Mouse (Mus musculus): ENCODE measurements around the gene Zfp784. TPM values are rescaled to one million over a fixed set of nuclear protein-coding genes. Genes with fewer than 3 reads are reported as not detected.

The Zfp784 gene
- polyA plus RNA-seq, 1 experiment from 2014 or later: 4.9 TPM

DNA sequence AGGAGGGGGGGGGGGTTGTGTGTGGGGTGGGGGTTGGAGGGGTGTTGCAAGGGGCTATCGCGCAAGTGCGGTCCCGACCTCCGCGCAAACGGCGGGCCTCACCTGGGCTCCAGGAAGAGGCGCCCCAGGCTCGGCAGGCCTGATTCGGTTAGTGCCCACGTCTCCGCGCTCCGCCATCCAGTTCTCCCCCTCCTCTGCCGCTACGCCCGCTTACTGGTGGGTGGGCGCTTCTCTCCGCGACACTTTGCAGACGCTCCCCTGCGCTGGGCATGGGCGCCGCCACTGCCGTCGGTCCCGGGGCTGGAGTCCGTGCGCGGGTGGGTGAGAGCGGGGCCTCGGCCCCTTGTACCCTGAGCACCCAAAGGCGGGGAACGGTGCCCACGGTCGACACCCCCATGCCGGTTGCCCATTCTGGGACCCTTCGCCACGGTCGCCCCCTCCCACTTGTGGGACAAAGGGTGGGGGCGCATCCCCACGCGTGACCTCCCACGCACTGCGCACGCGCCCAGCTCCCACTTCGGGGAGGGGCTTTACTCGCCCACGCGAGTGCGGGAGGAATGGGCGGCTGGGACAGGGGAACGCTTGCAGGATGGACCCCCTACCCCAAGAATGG lies 18.5 kb upstream of the Zfp784 start:
- under 1% methylated on average over 55 of the region's 55 CpGs for WGBS
- Histone ChIP-seq H3K36me3 (no peaks in the 10 kb centered on the region), H3K27me3 (peaks cover 70% of the 10 kb centered on the region), H3K4me2 (peak overlapping the region; percentile 74), H3K4me3 (peak overlapping the region; percentile 45), H3K9ac (peak overlapping the region; percentile 50), H3K4me1 (peaks cover 40% of the 10 kb centered on the region), H3K27ac (no peak overlapping the region), H3K9me3 (no peaks in the 10 kb centered on the region)
- no peak for ATAC-seq (ENCODE audit: borderline replicate concordance, extremely low read depth, low FRiP score, low TSS enrichment)

DNA sequence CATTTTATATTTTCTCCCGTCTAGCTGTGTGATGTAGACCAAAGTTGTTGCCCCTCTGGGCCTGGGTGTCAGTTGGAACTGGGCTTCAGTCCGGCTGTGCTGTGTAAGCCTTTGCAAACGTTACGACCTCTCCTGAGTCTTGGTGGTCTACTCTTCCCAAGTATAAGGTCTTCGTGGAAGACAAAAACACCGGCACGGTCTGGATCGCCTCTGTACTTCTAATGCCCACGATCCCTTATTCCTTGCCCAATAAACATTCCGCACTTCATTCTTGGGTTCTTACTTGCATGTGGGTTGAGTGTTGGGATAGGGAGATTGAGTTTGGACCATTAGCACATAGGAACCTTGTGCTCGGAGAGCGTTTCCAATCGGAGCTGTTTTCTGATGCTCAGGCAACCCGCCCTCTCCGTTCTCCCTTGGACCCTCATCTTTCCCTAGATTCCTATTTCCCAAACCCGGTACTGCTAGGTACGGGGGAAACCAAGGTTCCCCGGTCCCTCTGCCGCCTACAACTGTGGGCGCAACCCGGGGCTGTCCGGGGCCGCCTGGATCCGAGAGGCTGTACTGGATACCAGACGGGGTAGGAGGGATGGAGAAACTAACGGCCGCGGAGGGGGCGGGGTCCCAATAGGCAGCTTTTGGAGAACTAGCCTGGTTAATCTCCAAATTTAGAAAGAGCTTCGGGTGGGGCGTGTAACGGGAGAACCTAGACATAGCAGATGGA lies 15.4 kb upstream of the Zfp784 start:
- Histone ChIP-seq H3K36me3 (no peaks in the 10 kb centered on the region), H3K27ac (no peak overlapping the region), H3K9ac (0 out of 2 replicates have a peak overlapping the region, but pooled peaks have one; percentile 31), H3K4me3 (peak overlapping the region; percentile 85), H3K9me3 (no peaks in the 10 kb centered on the region), H3K4me2 (peak overlapping the region; percentile 94), H3K4me1 (peaks cover 39% of the 10 kb centered on the region), H3K27me3 (peaks cover 69% of the 10 kb centered on the region)
- ATAC-seq (ENCODE audit: borderline replicate concordance, extremely low read depth, low FRiP score, low TSS enrichment): no peak
- 10% methylated on average over 32 of the region's 32 CpGs for WGBS

DNA sequence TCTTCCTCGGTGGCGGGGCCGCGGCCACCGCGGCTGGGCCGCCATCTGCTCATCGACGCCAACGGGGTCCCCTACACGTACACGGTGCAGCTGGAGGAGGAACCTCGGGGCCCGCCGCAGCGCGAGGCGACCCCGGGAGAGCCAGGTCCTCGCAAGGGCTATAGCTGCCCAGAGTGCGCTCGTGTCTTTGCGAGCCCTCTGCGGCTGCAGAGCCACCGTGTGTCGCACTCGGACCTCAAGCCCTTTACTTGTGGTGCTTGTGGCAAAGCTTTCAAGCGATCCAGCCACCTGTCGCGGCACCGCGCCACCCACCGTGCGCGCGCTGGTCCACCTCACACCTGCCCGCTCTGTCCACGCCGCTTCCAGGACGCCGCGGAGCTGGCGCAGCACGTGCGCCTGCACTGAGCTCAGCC lies 14.7 kb upstream of the Zfp784 start:
- ATAC-seq (ENCODE audit: borderline replicate concordance, extremely low read depth, low FRiP score, low TSS enrichment): no peak
- Histone ChIP-seq H3K27me3 (peaks cover 63% of the 10 kb centered on the region), H3K4me2 (peak overlapping the region; percentile 94), H3K27ac (no peak overlapping the region), H3K9me3 (no peaks in the 10 kb centered on the region), H3K36me3 (no peaks in the 10 kb centered on the region), H3K9ac (peak overlapping the region; percentile 36; the same call in 1 of the 2 replicates), H3K4me1 (peaks cover 39% of the 10 kb centered on the region), H3K4me3 (peak overlapping the region; percentile 85)
- 4% methylated on average over 45 of the region's 45 CpGs for WGBS

DNA sequence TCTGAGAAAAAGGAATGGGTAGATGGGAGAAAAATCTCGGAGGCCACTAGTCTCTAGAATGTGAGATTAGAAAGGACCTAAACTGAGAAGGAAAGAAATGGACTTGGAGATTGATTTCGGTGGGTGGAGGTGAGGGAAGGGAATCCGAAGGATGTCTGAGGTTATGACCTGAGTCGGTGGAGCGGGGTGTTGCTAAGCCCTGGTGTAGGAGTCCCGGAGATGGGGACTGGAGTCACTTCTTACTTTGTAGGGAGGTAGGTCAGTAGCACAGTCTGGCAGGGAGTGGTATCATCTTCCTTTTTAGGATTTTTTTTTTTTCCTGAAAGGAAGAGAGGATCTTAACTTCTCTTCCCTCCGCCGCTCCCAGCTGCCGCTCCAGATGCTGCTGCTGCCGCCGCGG lies 14.2 kb upstream of the Zfp784 start:
- H3K27ac ChIP-seq: no peak overlapping the region
- H3K27me3 ChIP-seq: peaks cover 58% of the 10 kb centered on the region
- peak overlapping the region; percentile 80; the same call in 1 of the 2 replicates for H3K9ac ChIP-seq
- no peaks in the 10 kb centered on the region for H3K36me3 ChIP-seq
- 3% methylated on average over 12 of the region's 12 CpGs for WGBS
- H3K4me3 ChIP-seq: peak overlapping the region; percentile 85
- no peak for ATAC-seq (ENCODE audit: borderline replicate concordance, extremely low read depth, low FRiP score, low TSS enrichment)
- no peaks in the 10 kb centered on the region for H3K9me3 ChIP-seq
- H3K4me1 ChIP-seq: peaks cover 39% of the 10 kb centered on the region
- peak overlapping the region; percentile 94 for H3K4me2 ChIP-seq

DNA sequence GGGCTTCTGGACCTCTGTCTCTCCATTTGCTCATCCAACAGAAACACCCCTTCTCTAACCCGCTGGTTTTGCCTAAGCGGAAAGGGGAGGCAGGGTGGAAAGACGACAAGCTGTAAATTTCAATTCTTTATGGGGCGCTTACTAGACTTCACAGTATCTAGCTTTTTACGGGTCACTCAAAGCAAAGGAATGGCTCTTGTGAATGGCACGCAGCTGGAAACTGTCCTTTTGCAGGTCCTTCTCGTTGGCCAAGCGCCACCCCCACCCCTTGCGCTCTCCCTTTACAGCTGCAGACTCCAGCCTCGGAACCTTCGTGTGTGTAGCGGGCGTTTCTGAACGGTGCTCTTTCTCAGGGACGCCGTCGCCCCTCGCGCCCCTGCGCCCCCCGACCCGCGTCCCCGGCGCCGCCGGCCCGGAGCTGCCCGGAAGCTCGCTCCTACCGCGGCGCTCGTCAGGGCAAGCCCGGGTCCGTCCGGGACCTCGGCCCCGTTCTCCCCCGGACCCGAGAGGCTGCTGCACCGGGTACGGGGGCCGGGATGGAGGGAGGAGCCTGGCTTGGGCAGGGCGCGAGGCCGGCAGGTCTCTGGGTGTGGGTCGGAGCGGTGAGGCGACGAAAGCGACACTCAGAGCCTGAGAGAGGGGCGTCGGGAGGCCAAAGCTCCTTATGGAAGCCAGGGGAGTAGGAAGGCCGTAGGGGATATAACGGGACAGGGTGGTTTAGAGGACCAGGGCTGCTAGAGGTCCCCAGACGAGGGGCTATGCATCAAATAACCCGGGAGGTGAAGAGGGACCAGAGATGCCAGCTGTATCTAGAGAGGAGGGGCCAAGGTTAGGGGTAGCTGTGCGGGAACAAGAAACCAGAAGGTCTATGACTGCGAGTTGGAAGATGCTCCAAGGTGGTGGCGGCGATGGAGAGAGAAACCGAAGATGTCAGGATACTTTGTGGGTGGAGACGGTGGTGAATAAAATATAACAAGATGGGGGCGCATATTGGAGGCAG lies 13.2 kb upstream of the Zfp784 start, which contains the start of gene Zfp580:
Gene Zfp580, plus strand, starts transcription at position 346 of the 1,000 bp plus-strand sequence.
- Histone ChIP-seq H3K4me3 (peak within 1 kb of the TSS; percentile 85), H3K9me3 (no peaks in the 10 kb centered on the region), H3K4me2 (peak within 1 kb of the TSS; percentile 94), H3K36me3 (no peaks in the 10 kb centered on the region), H3K9ac (peak within 1 kb of the TSS; percentile 80), H3K27ac (peak within 1 kb of the TSS; percentile 85), H3K27me3 (peaks cover 48% of the 10 kb centered on the region), H3K4me1 (peaks cover 33% of the 10 kb centered on the region)
- ATAC-seq (ENCODE audit: borderline replicate concordance, extremely low read depth, low FRiP score, low TSS enrichment): peak; percentile 87
- under 1% methylated on average over 65 of the region's 65 CpGs for WGBS

DNA sequence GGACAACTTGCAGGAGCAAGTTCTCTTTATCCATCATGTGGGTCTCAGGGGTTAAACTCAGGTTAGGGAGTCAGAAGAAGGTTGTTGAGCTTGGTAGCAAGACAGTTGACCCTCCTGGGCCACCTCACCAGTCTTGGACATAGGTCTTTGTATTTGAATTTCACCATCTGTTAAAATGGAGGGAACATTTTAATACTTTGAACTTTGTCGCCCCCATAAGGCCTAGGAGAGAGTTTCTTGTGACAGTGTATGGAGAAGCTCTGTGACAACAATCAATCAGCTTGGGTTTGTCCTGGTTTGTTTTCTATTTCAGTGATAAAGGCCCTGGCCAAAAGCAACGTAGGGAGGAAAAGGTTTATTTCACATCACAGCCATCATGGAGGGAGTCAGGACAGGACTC lies 9.1 kb upstream of the Zfp784 start:
- Histone ChIP-seq H3K27me3 (peaks cover 6% of the 10 kb centered on the region), H3K4me3 (no peak overlapping the region), H3K4me1 (peaks cover 15% of the 10 kb centered on the region), H3K4me2 (no peak overlapping the region), H3K36me3 (no peaks in the 10 kb centered on the region), H3K9me3 (no peaks in the 10 kb centered on the region), H3K9ac (no peak overlapping the region), H3K27ac (no peak overlapping the region)
- no peak for ATAC-seq (ENCODE audit: borderline replicate concordance, extremely low read depth, low FRiP score, low TSS enrichment)
- 23% methylated on average over 2 of the region's 2 CpGs for WGBS

DNA sequence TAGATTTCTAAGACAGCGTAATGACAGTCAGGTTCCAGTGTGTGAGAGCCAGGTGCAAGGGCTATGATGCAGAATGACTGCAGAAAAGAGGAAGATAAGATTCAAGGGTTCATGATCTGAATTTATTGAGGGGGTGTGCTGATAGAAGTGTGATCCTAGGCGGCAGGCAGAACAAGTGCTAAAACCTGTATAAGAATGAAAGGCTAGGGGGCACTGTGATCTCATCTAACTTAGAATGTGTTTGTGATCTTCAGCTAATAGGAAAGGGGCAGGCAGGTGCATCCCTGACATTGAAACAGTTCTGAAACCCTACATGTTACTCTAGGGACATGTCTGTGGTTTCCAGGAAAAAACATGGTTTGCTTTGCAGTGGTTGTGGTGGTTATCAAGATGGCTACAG lies 7.9 kb upstream of the Zfp784 start:
- H3K4me1 ChIP-seq: peaks cover 9% of the 10 kb centered on the region
- no peak overlapping the region for H3K4me2 ChIP-seq
- H3K36me3 ChIP-seq: no peaks in the 10 kb centered on the region
- no peak for ATAC-seq (ENCODE audit: borderline replicate concordance, extremely low read depth, low FRiP score, low TSS enrichment)
- no peak overlapping the region for H3K27ac ChIP-seq
- no peaks in the 10 kb centered on the region for H3K27me3 ChIP-seq
- H3K9ac ChIP-seq: no peak overlapping the region
- no peaks in the 10 kb centered on the region for H3K9me3 ChIP-seq
- H3K4me3 ChIP-seq: no peak overlapping the region
- WGBS: 69% methylated on average over 2 of the region's 2 CpGs

DNA sequence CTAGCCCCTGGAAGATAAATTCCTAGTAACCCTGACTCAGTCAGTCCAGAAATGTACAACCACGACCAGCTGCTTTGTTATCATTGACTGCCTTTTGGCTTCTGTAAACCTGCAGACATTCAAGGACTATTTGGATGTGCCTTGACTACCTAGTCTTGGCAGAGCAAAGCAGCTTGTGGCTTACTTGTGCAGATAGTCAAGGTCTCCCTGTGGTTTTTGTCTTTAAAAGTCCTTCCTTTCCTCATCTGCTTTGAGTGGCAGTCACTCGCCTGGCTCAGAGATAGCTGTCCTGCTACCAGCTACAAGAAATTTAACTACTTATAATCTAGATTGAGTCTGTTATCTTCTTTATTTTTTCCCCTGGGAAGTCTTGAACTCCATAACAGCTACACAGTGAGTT lies 6.7 kb upstream of the Zfp784 start:
- Histone ChIP-seq H3K4me2 (no peak overlapping the region), H3K9me3 (no peaks in the 10 kb centered on the region), H3K27ac (no peak overlapping the region), H3K36me3 (no peaks in the 10 kb centered on the region), H3K4me3 (no peak overlapping the region), H3K27me3 (no peaks in the 10 kb centered on the region), H3K9ac (no peak overlapping the region), H3K4me1 (no peaks in the 10 kb centered on the region)
- WGBS: 76% methylated on average over 2 of the region's 2 CpGs
- no peak for ATAC-seq (ENCODE audit: borderline replicate concordance, extremely low read depth, low FRiP score, low TSS enrichment)

DNA sequence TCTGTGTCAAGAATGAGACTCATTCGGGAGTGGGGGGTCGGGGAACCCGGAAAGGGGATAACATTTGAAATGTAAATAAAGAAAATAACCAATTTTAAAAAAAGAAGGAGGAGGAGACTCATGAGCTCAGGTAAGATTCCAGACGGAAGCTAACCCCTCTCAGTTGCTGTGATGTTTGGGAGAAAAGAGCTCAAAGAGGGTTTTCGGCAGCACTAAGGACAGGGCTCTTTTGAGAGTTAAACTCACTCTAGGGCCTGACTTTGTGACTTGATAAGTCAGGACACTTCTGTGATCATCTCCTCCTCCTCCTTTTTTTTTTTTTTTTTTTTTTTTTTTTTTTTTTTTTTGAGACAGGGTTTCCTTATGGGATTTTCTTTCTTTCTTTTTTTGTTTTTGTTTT lies 694 bp upstream of the Zfp784 start:
- peak overlapping the region; percentile 78 for H3K4me3 ChIP-seq
- no peaks in the 10 kb centered on the region for H3K9me3 ChIP-seq
- H3K9ac ChIP-seq: peak overlapping the region; percentile 80
- H3K36me3 ChIP-seq: peaks cover 24% of the 10 kb centered on the region
- H3K4me2 ChIP-seq: peak overlapping the region; percentile 57
- H3K4me1 ChIP-seq: 0 out of 2 replicates have a peak, but pooled peaks cover 6% of the 10 kb centered on the region
- 16% methylated on average over 5 of the region's 5 CpGs for WGBS
- ATAC-seq (ENCODE audit: borderline replicate concordance, extremely low read depth, low FRiP score, low TSS enrichment): no peak
- H3K27me3 ChIP-seq: no peaks in the 10 kb centered on the region
- H3K27ac ChIP-seq: peak overlapping the region; percentile 96; the same call in 1 of the 2 replicates

DNA sequence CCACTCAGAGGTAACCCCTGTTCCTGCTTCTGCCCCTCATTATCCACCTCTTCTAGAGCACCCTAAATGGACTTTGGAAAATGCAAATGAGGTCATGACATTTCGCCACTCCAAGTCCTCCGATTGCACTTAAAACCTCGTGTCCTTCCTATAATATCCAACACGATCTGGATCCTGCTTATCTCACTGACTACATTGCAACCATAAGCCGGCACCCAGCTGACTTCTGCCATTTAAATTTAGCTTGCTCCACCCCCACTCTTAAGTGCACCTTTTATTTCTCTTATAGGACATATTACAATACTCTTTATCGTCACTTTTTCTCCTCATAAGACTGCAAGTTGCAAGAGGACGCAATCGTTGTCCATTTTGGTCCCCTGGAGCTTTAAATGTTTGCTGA lies 779 bp downstream of the Zfp784 start:
- Histone ChIP-seq H3K36me3 (peaks cover 39% of the 10 kb centered on the region), H3K4me1 (0 out of 2 replicates have a peak, but pooled peaks cover 6% of the 10 kb centered on the region), H3K4me2 (peak overlapping the region; percentile 57), H3K4me3 (peak overlapping the region; percentile 78), H3K9ac (no peak overlapping the region), H3K9me3 (no peaks in the 10 kb centered on the region), H3K27me3 (no peaks in the 10 kb centered on the region), H3K27ac (peak overlapping the region; percentile 96)
- WGBS: 84% methylated on average over 8 of the region's 8 CpGs
- ATAC-seq (ENCODE audit: borderline replicate concordance, extremely low read depth, low FRiP score, low TSS enrichment): no peak

DNA sequence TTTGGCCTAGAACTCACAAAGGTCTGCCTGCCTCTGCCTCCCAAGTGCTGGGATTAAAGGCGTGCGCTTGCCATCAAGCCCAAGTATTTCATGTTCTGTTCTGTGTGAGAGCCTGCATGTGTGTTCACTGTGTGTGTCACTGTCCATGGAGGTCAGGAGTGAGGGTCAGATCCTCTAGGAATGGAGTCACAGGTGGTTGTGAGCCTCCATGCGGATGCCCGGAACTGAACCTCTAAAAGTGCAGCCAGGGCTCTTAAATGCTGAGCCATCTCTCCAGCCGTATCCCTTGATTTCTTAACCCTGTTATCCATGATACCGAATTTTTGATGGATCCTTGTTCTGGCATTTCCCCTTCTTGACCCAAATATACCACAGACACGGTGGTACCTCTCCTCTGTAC lies 1.2 kb downstream of the Zfp784 start:
- Histone ChIP-seq H3K4me3 (no peak overlapping the region), H3K27ac (no peak overlapping the region), H3K4me2 (no peak overlapping the region), H3K36me3 (peaks cover 43% of the 10 kb centered on the region), H3K27me3 (no peaks in the 10 kb centered on the region), H3K9me3 (peaks cover 3% of the 10 kb centered on the region; the same call in 1 of the 2 replicates), H3K4me1 (0 out of 2 replicates have a peak, but pooled peaks cover 6% of the 10 kb centered on the region), H3K9ac (no peak overlapping the region)
- ATAC-seq (ENCODE audit: borderline replicate concordance, extremely low read depth, low FRiP score, low TSS enrichment): no peak
- 89% methylated on average over 7 of the region's 7 CpGs for WGBS
